Mouse (Mus musculus): ENCODE measurements at regions not wholly inside any gene's neighbourhood (a gene's known extent, or its start where the extent isn't known, plus 50 kb on each side); places are given as distances from the start of the nearest gene placed in this dataset.

GRCm38 (mm10) chr6:31645261-31645660 lies 81.5 kb upstream of the Podxl start:
- ChIA-PET CTCF (interaction anchor here in 1 of 4 experiments (0.6 to 1.4 kb wide), 3 partner anchors 120 to 1859 kb away, joined by 3 to 7 read pairs (median 4); no protein-coding TSS in a partner anchor), POLR2A (interaction anchor here in 2 of 4 experiments (0.6 to 2.2 kb wide), 3 partner anchors 8 to 544 kb away, joined by 3 to 7 read pairs (median 4); no protein-coding TSS in a partner anchor)

- ChIA-PET POLR2A (no interaction called here), CTCF (interaction anchor here in 1 of 4 experiments (0.8 kb wide), 1 partner anchor 16 kb away, joined by 3 read pairs; no protein-coding TSS in a partner anchor)
Observed at GRCm38 (mm10) chr6:31644504-31644903, 80.7 kb upstream of the Podxl start.

GRCm38 (mm10) chr6:31642451-31642942 lies 78.7 kb upstream of the Podxl start:
- ChIA-PET CTCF (interaction anchor here in 3 of 4 experiments (0.6 to 4.2 kb wide), 8 partner anchors 24 to 195 kb away, joined by 3 to 84 read pairs (median 4); no protein-coding TSS in a partner anchor), POLR2A (interaction anchor here in 3 of 4 experiments (0.6 to 1.6 kb wide), 7 partner anchors 99 to 126 kb away, joined by 3 to 5 read pairs (median 3); no protein-coding TSS in a partner anchor)

- CTCF ChIA-PET, result interaction anchor here (0.6 to 4.2 kb wide), 14 partner anchors 27 to 1935 kb away, joined by 3 to 87 read pairs (median 6); no protein-coding TSS in a partner anchor
- POLR2A ChIA-PET, result interaction anchor here in 2 of 4 experiments (0.5 to 1.6 kb wide), 6 partner anchors 40 to 542 kb away, joined by 3 to 6 read pairs (median 4); no protein-coding TSS in a partner anchor
Observed at GRCm38 (mm10) chr6:31640745-31641144, 77.0 kb upstream of the Podxl start.

GRCm38 (mm10) chr6:31639460-31639859 lies 75.7 kb upstream of the Podxl start:
- POLR2A ChIA-PET, result interaction anchor here (0.6 to 1.6 kb wide), 13 partner anchors 15 to 516 kb away, joined by 3 to 5 read pairs (median 4); no protein-coding TSS in a partner anchor

GRCm38 (mm10) chr6:31638434-31639220 lies 74.8 kb upstream of the Podxl start:
- POLR2A ChIA-PET, result interaction anchor here (0.6 to 2.0 kb wide), 12 partner anchors 11 to 515 kb away, joined by 3 to 9 read pairs (median 4); no protein-coding TSS in a partner anchor
- CTCF ChIA-PET, result interaction anchor here (0.6 to 4.2 kb wide), 58 partner anchors 8 to 1455 kb away, joined by 3 to 87 read pairs (median 4); partner anchors contain the start of gene Cep41 (in 1 of the 4)

More at GRCm38 (mm10) chr6:31639460-31639859, 75.7 kb upstream of the Podxl start:
- CTCF ChIA-PET, result interaction anchor here (0.5 to 4.2 kb wide), 59 partner anchors 9 to 1454 kb away, joined by 3 to 87 read pairs (median 4); no protein-coding TSS in a partner anchor

GRCm38 (mm10) chr6:31637371-31638052 lies 73.7 kb upstream of the Podxl start:
- POLR2A ChIA-PET, result interaction anchor here in 3 of 4 experiments (0.9 to 2.0 kb wide), 16 partner anchors 9 to 299 kb away, joined by 3 to 9 read pairs (median 4); no protein-coding TSS in a partner anchor
- CTCF ChIA-PET, result interaction anchor here (0.5 to 3.3 kb wide), 46 partner anchors 8 to 554 kb away, joined by 3 to 37 read pairs (median 4); partner anchors contain the start of gene Podxl (in 1 of the 4)

- POLR2A ChIA-PET, result interaction anchor here in 3 of 4 experiments (0.9 to 2.0 kb wide), 11 partner anchors 8 to 300 kb away, joined by 3 to 9 read pairs (median 5); no protein-coding TSS in a partner anchor
- CTCF ChIA-PET, result interaction anchor here (0.5 to 3.3 kb wide), 29 partner anchors 8 to 266 kb away, joined by 3 to 37 read pairs (median 4); no protein-coding TSS in a partner anchor
Observed at GRCm38 (mm10) chr6:31636954-31637353, 73.2 kb upstream of the Podxl start.

GRCm38 (mm10) chr6:31632485-31632884 lies 68.7 kb upstream of the Podxl start:
- POLR2A ChIA-PET, result no interaction called here
- CTCF ChIA-PET, result no interaction called here

GRCm38 (mm10) chr6:31630009-31630408 lies 66.2 kb upstream of the Podxl start:
- ChIA-PET CTCF (interaction anchor here (0.5 to 2.1 kb wide), 6 partner anchors 9 to 104 kb away, joined by 3 to 11 read pairs (median 6); no protein-coding TSS in a partner anchor), POLR2A (interaction anchor here in 1 of 4 experiments (0.7 kb wide), 1 partner anchor 182 kb away, joined by 6 read pairs; no protein-coding TSS in a partner anchor)

GRCm38 (mm10) chr6:31627912-31628311 lies 64.1 kb upstream of the Podxl start:
- ChIA-PET POLR2A (interaction anchor here in 1 of 4 experiments (1.8 kb wide), 1 partner anchor 10 kb away, joined by 9 read pairs; no protein-coding TSS in a partner anchor), CTCF (interaction anchor here in 1 of 4 experiments (1.1 to 1.5 kb wide), 2 partner anchors 9 to 12 kb away, joined by 3 read pairs; no protein-coding TSS in a partner anchor)

- POLR2A ChIA-PET, result interaction anchor here in 3 of 4 experiments (0.7 to 1.3 kb wide), 5 partner anchors 10 to 62 kb away, joined by 3 to 4 read pairs (median 3); no protein-coding TSS in a partner anchor
- CTCF ChIA-PET, result interaction anchor here in 3 of 4 experiments (0.6 to 2.3 kb wide), 5 partner anchors 13 to 1492 kb away, joined by 3 to 9 read pairs (median 5); no protein-coding TSS in a partner anchor
Observed at GRCm38 (mm10) chr6:31625055-31625454, 61.3 kb upstream of the Podxl start.

- CTCF ChIA-PET, result interaction anchor here in 3 of 4 experiments (0.6 to 2.3 kb wide), 6 partner anchors 13 to 1556 kb away, joined by 3 to 9 read pairs (median 5); no protein-coding TSS in a partner anchor
- POLR2A ChIA-PET, result interaction anchor here in 3 of 4 experiments (0.8 to 1.3 kb wide), 5 partner anchors 11 to 61 kb away, joined by 3 to 4 read pairs (median 3); no protein-coding TSS in a partner anchor
Observed at GRCm38 (mm10) chr6:31624374-31624773, 60.6 kb upstream of the Podxl start.

GRCm38 (mm10) chr6:31621023-31621422 lies 57.2 kb upstream of the Podxl start:
- POLR2A ChIA-PET, result no interaction called here
- CTCF ChIA-PET, result no interaction called here

GRCm38 (mm10) chr6:31618852-31619251 lies 55.1 kb upstream of the Podxl start:
- POLR2A ChIA-PET, result interaction anchor here in 1 of 4 experiments (0.6 kb wide), 1 partner anchor 1071 kb away, joined by 3 read pairs; no protein-coding TSS in a partner anchor
- CTCF ChIA-PET, result interaction anchor here in 3 of 4 experiments (1.2 to 1.8 kb wide), 3 partner anchors 19 to 21 kb away, joined by 4 to 5 read pairs (median 4); no protein-coding TSS in a partner anchor

- ChIA-PET CTCF (no interaction called here), POLR2A (no interaction called here)
Observed at GRCm38 (mm10) chr6:31617341-31617740, 53.6 kb upstream of the Podxl start.

- CTCF ChIA-PET, result interaction anchor here in 1 of 4 experiments (0.6 kb wide), 1 partner anchor 34 kb away, joined by 3 read pairs; no protein-coding TSS in a partner anchor
- POLR2A ChIA-PET, result interaction anchor here in 2 of 4 experiments (0.7 to 1.1 kb wide), 2 partner anchors 9 to 10 kb away, joined by 3 read pairs; no protein-coding TSS in a partner anchor
Observed at GRCm38 (mm10) chr6:31615426-31615970, 51.7 kb upstream of the Podxl start.

All from embryonic stem cell, embryonic (primary cell).